Mouse (Mus musculus): ENCODE measurements at regions not wholly inside any gene's neighbourhood (a gene's known extent, or its start where the extent isn't known, plus 50 kb on each side); places are given as distances from the start of the nearest gene placed in this dataset.

DNA sequence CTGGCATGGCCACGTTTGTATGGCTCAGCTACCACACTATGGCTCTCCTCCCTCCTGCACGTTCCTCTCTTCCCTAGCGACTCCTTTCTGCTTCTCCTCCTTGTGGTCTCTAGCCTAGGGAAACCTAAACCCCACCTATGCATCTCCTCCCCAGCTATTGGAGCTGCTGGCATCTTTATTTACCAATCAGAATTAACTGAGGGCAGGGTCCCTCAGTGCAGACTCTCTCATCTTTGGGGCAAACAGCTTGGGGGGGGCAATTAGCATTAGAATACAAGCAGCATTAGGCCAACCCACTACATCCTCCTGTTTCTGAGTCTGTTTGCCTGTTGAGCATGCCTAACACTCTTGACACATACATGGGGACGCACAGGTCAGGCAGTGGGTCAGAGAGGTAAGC lies 106.7 kb upstream of the Foxn2 start:
- no peak for TF ChIP-seq GATA1 (IDR thresholded peaks at IDR 0.05; ENCODE audit: low read length)
- no peak for TF ChIP-seq TAL1 (IDR thresholded peaks at IDR 0.05; ENCODE audit: low read length)
